Mouse (Mus musculus) midbrain, embryonic 16.5 days (tissue): ENCODE results near the gene Zeb2. TPM values are rescaled to one million over a fixed set of nuclear protein-coding genes. Genes with fewer than 3 reads are reported as not detected.

Source experiments
- ATAC-seq: fragments of 200-750 bp; cut with Nextera tagmentation; 2 replicates; pipeline ENCODE4 v1.8.0; 2017; ENCODE audit warnings: moderate TSS enrichment
- H3K27ac ChIP-seq: fragments of 300-500 bp; sonication (generic); 2 replicates; pipeline ENCODE4 v1.5.1; 2014; ENCODE audit warnings: mild to moderate bottlenecking, low read length, mixed read lengths
- H3K27me3 ChIP-seq: fragments of 300-500 bp; sonication (generic); 2 replicates; pipeline ENCODE4 v1.6.1; 2014; ENCODE audit warnings: low read depth, low read length, mixed read lengths; ENCODE audit not compliant: control insufficient read depth, insufficient read depth
- H3K36me3 ChIP-seq: fragments of 300-500 bp; sonication (generic); 2 replicates; pipeline ENCODE4 v1.6.1; 2014; ENCODE audit warnings: mild to moderate bottlenecking, low read length, moderate library complexity, mixed read lengths; ENCODE audit not compliant: control insufficient read depth, insufficient read depth
- H3K4me1 ChIP-seq: fragments of 300-500 bp; sonication (generic); 2 replicates; pipeline ENCODE4 v1.6.1; 2014; ENCODE audit warnings: mild to moderate bottlenecking, low read length, mixed read lengths; ENCODE audit not compliant: control insufficient read depth, insufficient read depth
- H3K4me2 ChIP-seq: fragments of 300-500 bp; sonication (generic); 2 replicates; pipeline ENCODE4 v1.6.1; 2014; ENCODE audit warnings: mild to moderate bottlenecking, low read length, mixed read lengths
- H3K4me3 ChIP-seq: fragments of 300-500 bp; sonication (generic); 2 replicates; pipeline ENCODE4 v1.5.1; 2014; ENCODE audit warnings: low read depth, mild to moderate bottlenecking, low read length, moderate library complexity, mixed read lengths
- H3K9ac ChIP-seq: fragments of 300-500 bp; sonication (generic); 2 replicates; pipeline ENCODE4 v1.6.1; 2014; ENCODE audit warnings: low read depth, low read length, mixed read lengths
- H3K9me3 ChIP-seq: fragments of 300-500 bp; sonication (generic); replicated peaks from 2 replicates; pipeline ENCODE4 v1.6.1; 2014; ENCODE audit warnings: mild to moderate bottlenecking, low read length, mixed read lengths; ENCODE audit not compliant: control insufficient read depth, poor library complexity, severe bottlenecking
- WGBS: fragments of 180-500 bp; shearing (Covaris S2); extraction: QIAGEN DNeasy Blood & Tissue Kit; methylation state at CpG from one replicate; pipeline ENCODE4 v1.1.7; 2014; 5-methylcytosine and 5-hydroxymethylcytosine counted together
- polyA plus RNA-seq: library from polyadenylated mRNA; unstranded; fragments of >200 nt; fragmentation: Nextera tagmentation; extraction: Ambion mirVana; gene quantifications from 2 replicates; pipeline ENCODE4 v1.2.1, GENCODE M21; 2015

Gene Zeb2
- 24.6 and 26.7 TPM in 2 replicates for polyA plus RNA-seq

DNA sequence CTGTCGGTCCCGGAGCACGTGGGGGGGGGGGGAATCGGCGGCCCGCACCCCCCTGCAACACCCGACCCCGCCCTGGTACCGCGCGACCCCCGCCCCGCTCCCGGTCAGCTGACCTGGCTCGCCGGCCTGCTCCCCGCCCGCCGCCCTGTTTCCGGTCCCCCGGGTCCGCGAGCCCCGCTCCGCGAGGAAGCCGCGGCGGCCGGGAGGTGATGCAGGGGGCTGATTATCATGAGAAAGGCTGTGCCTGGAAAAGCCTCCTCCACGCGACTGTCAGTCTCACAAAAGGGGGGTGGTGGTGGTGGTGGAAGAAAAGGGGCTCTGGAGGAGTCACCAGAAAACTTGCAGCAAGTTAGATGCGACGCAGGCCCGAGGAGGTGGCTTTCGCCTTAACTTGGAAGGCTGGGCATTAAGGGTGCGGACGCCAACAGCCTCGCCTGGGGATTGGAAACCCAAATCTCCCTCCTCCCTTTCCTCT, at the start of gene Zeb2:
TSS of gene Zeb2 (minus strand) at position 309 of the 475 bp plus-strand sequence.
- Histone ChIP-seq H3K27me3 (no peaks in the 10 kb centered on the region), H3K4me2 (peak within 1 kb of the TSS; percentile 66), H3K9ac (peak within 1 kb of the TSS; percentile 53), H3K4me1 (peaks cover 21% of the 10 kb centered on the region), H3K36me3 (no peaks in the 10 kb centered on the region), H3K9me3 (no peaks in the 10 kb centered on the region), H3K4me3 (peak within 1 kb of the TSS; percentile 54), H3K27ac (peak within 1 kb of the TSS; percentile 68)
- WGBS = 1% methylated on average over 33 of the region's 39 CpGs
- peak; percentile 73 for ATAC-seq

- Histone ChIP-seq H3K9ac (no peak overlapping the region), H3K4me3 (no peak overlapping the region), H3K27ac (no peak overlapping the region), H3K9me3 (no peaks in the 10 kb centered on the region), H3K27me3 (no peaks in the 10 kb centered on the region), H3K36me3 (no peaks in the 10 kb centered on the region), H3K4me2 (peak overlapping the region; percentile 51), H3K4me1 (peaks cover 5% of the 10 kb centered on the region; the same call in 1 of the 2 replicates)
- WGBS = 51% methylated on average over 5 of the region's 5 CpGs
- ATAC-seq = 0 out of 2 replicates have a peak, but pooled peaks have one; percentile 25
These were observed 41.6 kb upstream of the Zeb2 start for GRCm38 (mm10) chr2:45158785-45159184.

- Histone ChIP-seq H3K9ac (peak overlapping the region; percentile 2; the same call in 1 of the 2 replicates), H3K4me3 (peak overlapping the region; percentile 18), H3K9me3 (no peaks in the 10 kb centered on the region), H3K4me1 (peaks cover 5% of the 10 kb centered on the region; the same call in 1 of the 2 replicates), H3K36me3 (no peaks in the 10 kb centered on the region), H3K27ac (no peak overlapping the region; the same call in 1 of the 2 replicates), H3K4me2 (peak overlapping the region; percentile 51), H3K27me3 (no peaks in the 10 kb centered on the region)
- WGBS = 8% methylated on average over 8 of the region's 8 CpGs
- peak; percentile 60 for ATAC-seq
These were observed 41.2 kb upstream of the Zeb2 start for GRCm38 (mm10) chr2:45158351-45158782.

- no peaks in the 10 kb centered on the region for H3K27me3 ChIP-seq
- ATAC-seq = no peak
- no peak overlapping the region for H3K9ac ChIP-seq
- H3K4me2 ChIP-seq = no peak overlapping the region
- H3K36me3 ChIP-seq = no peaks in the 10 kb centered on the region
- H3K4me1 ChIP-seq = peaks cover 4% of the 10 kb centered on the region; the same call in 1 of the 2 replicates
- no peak overlapping the region for H3K4me3 ChIP-seq
- 76% methylated on average over 1 of the region's 1 CpGs for WGBS
- no peak overlapping the region for H3K27ac ChIP-seq
- no peaks in the 10 kb centered on the region for H3K9me3 ChIP-seq
These were observed 36.1 kb upstream of the Zeb2 start for GRCm38 (mm10) chr2:45153315-45153714.

- Histone ChIP-seq H3K4me3 (no peak overlapping the region), H3K36me3 (no peaks in the 10 kb centered on the region), H3K4me2 (no peak overlapping the region), H3K27ac (no peak overlapping the region), H3K9me3 (no peaks in the 10 kb centered on the region), H3K9ac (no peak overlapping the region), H3K27me3 (no peaks in the 10 kb centered on the region), H3K4me1 (no peaks in the 10 kb centered on the region)
- WGBS = 92% methylated on average over 1 of the region's 1 CpGs
- no peak for ATAC-seq
These were observed 26.0 kb upstream of the Zeb2 start for GRCm38 (mm10) chr2:45143162-45143561.

DNA sequence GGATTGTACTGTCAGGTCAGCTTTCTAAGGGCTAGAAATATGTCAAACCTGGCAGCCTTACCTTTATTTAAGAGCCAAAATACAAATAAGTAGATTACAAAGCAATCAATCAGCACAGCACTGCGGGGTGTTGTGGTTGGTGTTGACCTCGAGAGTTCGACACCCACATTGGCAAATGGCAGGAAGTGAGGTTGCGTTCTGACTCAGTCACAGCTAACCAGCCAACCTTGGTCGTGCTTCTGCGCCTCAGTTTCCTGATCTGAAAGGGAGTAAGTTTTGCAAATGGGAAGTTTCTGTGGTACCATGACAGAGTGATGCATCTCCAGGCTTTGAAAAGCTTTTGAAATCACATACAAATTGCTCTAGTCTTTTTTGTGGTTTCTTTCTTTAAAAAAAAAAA, 21.7 kb upstream of the Zeb2 start:
- WGBS = 90% methylated on average over 6 of the region's 6 CpGs
- Histone ChIP-seq H3K9ac (no peak overlapping the region), H3K9me3 (no peaks in the 10 kb centered on the region), H3K27me3 (no peaks in the 10 kb centered on the region), H3K4me2 (no peak overlapping the region), H3K4me3 (no peak overlapping the region), H3K36me3 (no peaks in the 10 kb centered on the region), H3K4me1 (no peaks in the 10 kb centered on the region), H3K27ac (no peak overlapping the region)
- no peak for ATAC-seq

- Histone ChIP-seq H3K4me1 (no peaks in the 10 kb centered on the region), H3K27ac (no peak overlapping the region), H3K9me3 (no peaks in the 10 kb centered on the region), H3K9ac (no peak overlapping the region), H3K36me3 (no peaks in the 10 kb centered on the region), H3K4me3 (no peak overlapping the region), H3K4me2 (no peak overlapping the region), H3K27me3 (no peaks in the 10 kb centered on the region)
- no peak for ATAC-seq
- 53% methylated on average over 2 of the region's 2 CpGs for WGBS
These were observed 19.6 kb upstream of the Zeb2 start for GRCm38 (mm10) chr2:45136783-45137182.

- H3K27me3 ChIP-seq = no peaks in the 10 kb centered on the region
- no peak for ATAC-seq
- 95% methylated on average over 4 of the region's 4 CpGs for WGBS
- H3K36me3 ChIP-seq = no peaks in the 10 kb centered on the region
- no peaks in the 10 kb centered on the region for H3K4me1 ChIP-seq
- H3K9ac ChIP-seq = no peak overlapping the region
- no peak overlapping the region for H3K4me2 ChIP-seq
- H3K4me3 ChIP-seq = no peak overlapping the region
- no peaks in the 10 kb centered on the region for H3K9me3 ChIP-seq
- no peak overlapping the region for H3K27ac ChIP-seq
These were observed 16.0 kb upstream of the Zeb2 start for GRCm38 (mm10) chr2:45133225-45133624.

GRCm38 (mm10) chr2:45130461-45131156, 13.4 kb upstream of the Zeb2 start:
- Histone ChIP-seq H3K27ac (no peak overlapping the region), H3K36me3 (no peaks in the 10 kb centered on the region), H3K27me3 (no peaks in the 10 kb centered on the region), H3K4me1 (no peaks in the 10 kb centered on the region), H3K4me2 (no peak overlapping the region), H3K9ac (no peak overlapping the region), H3K4me3 (no peak overlapping the region), H3K9me3 (no peaks in the 10 kb centered on the region)
- ATAC-seq = no peak
- WGBS = 93% methylated on average over 4 of the region's 4 CpGs
